Mouse (Mus musculus) embryonic facial prominence, embryonic 15.5 days (tissue): ENCODE results near the gene Shisal2a. TPM values are rescaled to one million over a fixed set of nuclear protein-coding genes. Genes with fewer than 3 reads are reported as not detected.

Experiments used
- ATAC-seq: fragments of 200-750 bp; cut with Nextera tagmentation; 2 replicates; pipeline ENCODE4 v1.8.0; 2017; ENCODE audit warnings: low read depth, moderate TSS enrichment; ENCODE audit not compliant: insufficient number of reproducible peaks, low FRiP score, low TSS enrichment
- H3K27ac ChIP-seq: fragments of 300-500 bp; sonication (generic); replicated peaks from 2 replicates; pipeline ENCODE4 v1.5.1; 2015; ENCODE audit warnings: mild to moderate bottlenecking, inconsistent platforms
- H3K27me3 ChIP-seq: fragments of 300-500 bp; sonication (generic); 2 replicates; pipeline ENCODE4 v1.6.1; 2015; ENCODE audit warnings: inconsistent platforms
- H3K36me3 ChIP-seq: fragments of 300-500 bp; sonication (generic); 2 replicates; pipeline ENCODE4 v1.6.1; 2015; ENCODE audit warnings: mild to moderate bottlenecking, inconsistent platforms
- H3K4me1 ChIP-seq: fragments of 300-500 bp; sonication (generic); 2 replicates; pipeline ENCODE4 v1.6.1; 2015; ENCODE audit warnings: inconsistent platforms
- H3K4me2 ChIP-seq: fragments of 300-500 bp; sonication (generic); replicated peaks from 2 replicates; pipeline ENCODE4 v1.6.1; 2015; ENCODE audit warnings: mild to moderate bottlenecking, inconsistent platforms
- H3K4me3 ChIP-seq: fragments of 300-500 bp; sonication (generic); replicated peaks from 2 replicates; pipeline ENCODE4 v1.5.1; 2015; ENCODE audit warnings: mild to moderate bottlenecking, inconsistent platforms
- H3K9ac ChIP-seq: fragments of 300-500 bp; sonication (generic); 2 replicates; pipeline ENCODE4 v1.6.1; 2015; ENCODE audit warnings: inconsistent platforms
- H3K9me3 ChIP-seq: fragments of 300-500 bp; sonication (generic); replicated peaks from 2 replicates; pipeline ENCODE4 v1.6.1; 2016; ENCODE audit warnings: inconsistent platforms
- WGBS: fragments of 180-500 bp; shearing (Covaris S2); methylation state at CpG from one replicate; pipeline ENCODE4 v1.1.7; 2015; 5-methylcytosine and 5-hydroxymethylcytosine counted together
- polyA plus RNA-seq: library from polyadenylated mRNA; unstranded; fragments of >200 nt; fragmentation: Nextera tagmentation; extraction: Ambion mirVana; gene quantifications from 2 replicates; pipeline ENCODE4 v1.2.1, GENCODE M21; 2015

The Shisal2a gene
- polyA plus RNA-seq: 3.6 and 3.8 TPM in 2 replicates

GRCm38 (mm10) chr4:108383183-108383714 lies at the start of gene Shisal2a:
Shisal2a (minus strand) TSS chr4:108383349.
- H3K27ac ChIP-seq: no peak within 1 kb of the TSS
- ATAC-seq: no peak; the same call in 1 of the 2 replicates

GRCm38 (mm10) chr4:108431561-108431936 lies 48.4 kb upstream of the Shisal2a start:
- peaks cover 10% of the 10 kb centered on the region; the same call in 1 of the 2 replicates for H3K4me1 ChIP-seq
- ATAC-seq: no peak

More at GRCm38 (mm10) chr4:108383183-108383714, at the start of gene Shisal2a:
- Histone ChIP-seq H3K27me3 (peaks cover 13% of the 10 kb centered on the region; the same call in 1 of the 2 replicates), H3K4me2 (peak within 1 kb of the TSS; percentile 83), H3K36me3 (no peaks in the 10 kb centered on the region), H3K4me3 (peak within 1 kb of the TSS; percentile 50), H3K9me3 (no peaks in the 10 kb centered on the region), H3K4me1 (peaks cover 12% of the 10 kb centered on the region; the same call in 1 of the 2 replicates), H3K9ac (peak within 1 kb of the TSS; percentile 33; the same call in 1 of the 2 replicates)
- 2% methylated on average over 55 of the region's 55 CpGs for WGBS

GRCm38 (mm10) chr4:108430656-108431560 lies 47.8 kb upstream of the Shisal2a start:
- Histone ChIP-seq H3K36me3 (no peaks in the 10 kb centered on the region), H3K4me2 (no peak overlapping the region), H3K4me3 (no peak overlapping the region), H3K27ac (no peak overlapping the region), H3K9ac (no peak overlapping the region), H3K27me3 (no peaks in the 10 kb centered on the region), H3K9me3 (no peaks in the 10 kb centered on the region), H3K4me1 (peaks cover 10% of the 10 kb centered on the region; the same call in 1 of the 2 replicates)
- peak; percentile 63 for ATAC-seq
- WGBS: 47% methylated on average over 4 of the region's 4 CpGs

More at GRCm38 (mm10) chr4:108431561-108431936, 48.4 kb upstream of the Shisal2a start:
- Histone ChIP-seq H3K4me3 (no peak overlapping the region), H3K9ac (no peak overlapping the region), H3K27me3 (no peaks in the 10 kb centered on the region), H3K4me2 (no peak overlapping the region), H3K36me3 (no peaks in the 10 kb centered on the region), H3K27ac (no peak overlapping the region; the same call in 1 of the 2 replicates), H3K9me3 (no peaks in the 10 kb centered on the region)
- 22% methylated on average over 2 of the region's 2 CpGs for WGBS

- H3K36me3 ChIP-seq: no peaks in the 10 kb centered on the region
- no peak overlapping the region for H3K4me2 ChIP-seq
- H3K9ac ChIP-seq: no peak overlapping the region
- H3K27me3 ChIP-seq: no peaks in the 10 kb centered on the region
- ATAC-seq: no peak
- 82% methylated on average over 6 of the region's 6 CpGs for WGBS
- H3K4me1 ChIP-seq: peaks cover 10% of the 10 kb centered on the region; the same call in 1 of the 2 replicates
- no peak overlapping the region for H3K4me3 ChIP-seq
- no peak overlapping the region for H3K27ac ChIP-seq
- no peaks in the 10 kb centered on the region for H3K9me3 ChIP-seq
These were observed 45.2 kb upstream of the Shisal2a start for GRCm38 (mm10) chr4:108428341-108428721.

- no peaks in the 10 kb centered on the region for H3K27me3 ChIP-seq
- peaks cover 10% of the 10 kb centered on the region; the same call in 1 of the 2 replicates for H3K4me1 ChIP-seq
- H3K36me3 ChIP-seq: no peaks in the 10 kb centered on the region
- H3K27ac ChIP-seq: no peak overlapping the region
- no peak overlapping the region for H3K4me2 ChIP-seq
- H3K4me3 ChIP-seq: no peak overlapping the region
- no peak for ATAC-seq
- no peaks in the 10 kb centered on the region for H3K9me3 ChIP-seq
- 73% methylated on average over 11 of the region's 11 CpGs for WGBS
- H3K9ac ChIP-seq: no peak overlapping the region
These were observed 44.7 kb upstream of the Shisal2a start for GRCm38 (mm10) chr4:108427719-108428340.

DNA sequence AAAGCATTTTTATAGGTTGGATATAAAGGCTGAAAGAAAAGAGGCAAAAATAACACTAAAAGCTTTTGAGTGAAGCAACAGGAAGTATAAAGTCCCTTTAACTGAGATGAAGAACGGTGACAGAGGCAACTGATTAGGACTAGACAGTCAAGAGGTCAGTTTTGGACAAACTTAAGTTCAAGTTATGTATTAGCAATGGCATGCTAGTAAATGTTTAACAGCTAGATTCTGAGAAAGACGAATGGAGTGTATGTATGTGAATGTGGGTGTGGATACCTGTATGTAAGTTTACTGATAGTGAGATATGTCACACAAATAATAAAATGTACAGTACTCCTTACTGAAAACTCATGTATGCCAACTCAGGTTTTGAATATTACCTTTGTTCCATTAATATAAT lies 41.4 kb upstream of the Shisal2a start:
- no peak overlapping the region for H3K9ac ChIP-seq
- no peak overlapping the region for H3K27ac ChIP-seq
- H3K4me3 ChIP-seq: no peak overlapping the region
- H3K4me2 ChIP-seq: no peak overlapping the region
- no peaks in the 10 kb centered on the region for H3K27me3 ChIP-seq
- H3K4me1 ChIP-seq: no peaks in the 10 kb centered on the region
- no peaks in the 10 kb centered on the region for H3K9me3 ChIP-seq
- 75% methylated on average over 2 of the region's 2 CpGs for WGBS
- no peaks in the 10 kb centered on the region for H3K36me3 ChIP-seq
- no peak for ATAC-seq

GRCm38 (mm10) chr4:108407621-108408020 lies 24.5 kb upstream of the Shisal2a start:
- H3K9me3 ChIP-seq: no peaks in the 10 kb centered on the region
- no peak overlapping the region for H3K4me3 ChIP-seq
- no peak for ATAC-seq
- H3K4me1 ChIP-seq: peaks cover 21% of the 10 kb centered on the region
- 0 out of 2 replicates have a peak overlapping the region, but pooled peaks have one; percentile 12 for H3K4me2 ChIP-seq
- H3K27me3 ChIP-seq: no peaks in the 10 kb centered on the region
- H3K9ac ChIP-seq: no peak overlapping the region
- no peak overlapping the region for H3K27ac ChIP-seq
- H3K36me3 ChIP-seq: no peaks in the 10 kb centered on the region
- 31% methylated on average over 8 of the region's 8 CpGs for WGBS

DNA sequence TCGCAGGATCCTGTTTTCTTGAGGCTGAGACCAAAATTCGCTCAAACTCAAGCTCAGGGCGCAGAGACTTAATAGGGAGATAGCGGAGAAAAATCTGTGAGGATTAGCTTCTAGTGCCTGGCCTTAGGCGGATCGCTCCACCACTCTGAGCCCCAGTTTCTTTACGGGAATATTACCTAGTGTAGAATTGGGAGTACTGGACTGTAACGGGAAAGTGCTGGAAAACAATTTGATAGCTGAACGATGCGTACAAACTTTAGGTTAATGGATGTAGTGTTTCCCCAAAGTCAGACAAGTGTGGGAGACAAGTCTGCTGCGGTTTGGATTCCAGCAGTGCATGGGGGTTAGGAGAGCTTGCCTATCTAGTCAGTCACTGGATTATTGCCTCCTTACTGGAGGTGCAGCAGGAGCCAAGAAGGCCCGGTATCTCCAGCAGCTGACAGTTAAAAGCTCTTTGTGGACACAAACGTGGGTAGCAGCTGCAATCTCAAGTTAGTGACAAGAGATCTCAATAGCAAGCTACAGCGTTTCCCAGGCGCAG lies 23.8 kb upstream of the Shisal2a start, which contains the start of gene Gpx7:
Gene Gpx7 (minus strand): TSS at position 101 of the 541 bp plus-strand sequence.
- ATAC-seq: peak; percentile 31; the same call in 1 of the 2 replicates
- peaks cover 21% of the 10 kb centered on the region for H3K4me1 ChIP-seq
- H3K4me2 ChIP-seq: peak within 1 kb of the TSS; percentile 84
- 7% methylated on average over 15 of the region's 15 CpGs for WGBS
- peak within 1 kb of the TSS; percentile 64 for H3K9ac ChIP-seq
- H3K9me3 ChIP-seq: no peaks in the 10 kb centered on the region
- peak within 1 kb of the TSS; percentile 91 for H3K27ac ChIP-seq
- peak within 1 kb of the TSS; percentile 58 for H3K4me3 ChIP-seq
- no peaks in the 10 kb centered on the region for H3K27me3 ChIP-seq
- H3K36me3 ChIP-seq: no peaks in the 10 kb centered on the region

DNA sequence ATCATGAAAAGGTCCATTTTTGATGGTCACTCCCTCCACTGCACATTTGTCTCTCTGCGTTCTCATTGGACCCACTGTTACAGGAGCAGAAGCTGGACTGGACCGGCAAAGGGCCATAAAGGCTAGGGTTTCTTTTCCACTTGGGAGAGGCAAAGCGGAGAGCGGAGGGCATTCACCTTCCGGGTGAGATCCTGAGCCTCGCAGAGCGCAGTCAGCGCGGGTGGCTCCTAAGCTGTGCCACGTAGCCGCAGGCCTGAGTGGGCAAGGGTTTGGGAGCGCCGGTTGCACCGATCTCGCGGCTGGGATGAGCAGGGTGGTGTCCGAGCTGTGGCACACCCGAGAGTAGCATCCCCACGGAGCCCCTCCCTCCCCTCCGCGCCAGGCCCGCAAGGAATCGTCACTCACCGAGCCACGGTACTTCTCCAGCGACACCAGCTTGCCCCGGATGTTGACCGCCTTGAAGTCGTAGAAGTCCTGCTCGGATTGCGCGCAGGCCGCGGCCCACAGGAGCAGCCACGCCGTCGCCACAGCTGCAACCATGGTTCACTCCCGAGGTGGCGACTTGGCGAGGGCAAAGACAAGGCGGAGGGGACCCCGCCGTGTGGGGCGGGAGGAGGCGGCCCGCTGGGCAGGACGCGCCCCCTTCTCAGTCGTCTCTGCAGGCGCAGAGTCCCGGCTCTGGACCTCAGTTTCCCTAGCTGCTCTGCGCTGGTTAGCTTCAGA lies 23.1 kb upstream of the Shisal2a start:
- Histone ChIP-seq H3K36me3 (peaks cover 4% of the 10 kb centered on the region; the same call in 1 of the 2 replicates), H3K9me3 (no peaks in the 10 kb centered on the region), H3K4me1 (peaks cover 21% of the 10 kb centered on the region), H3K27me3 (no peaks in the 10 kb centered on the region), H3K9ac (peak overlapping the region; percentile 64), H3K4me2 (peak overlapping the region; percentile 84), H3K4me3 (peak overlapping the region; percentile 58), H3K27ac (peak overlapping the region; percentile 91)
- ATAC-seq: peak; percentile 82
- WGBS: 2% methylated on average over 52 of the region's 52 CpGs

DNA sequence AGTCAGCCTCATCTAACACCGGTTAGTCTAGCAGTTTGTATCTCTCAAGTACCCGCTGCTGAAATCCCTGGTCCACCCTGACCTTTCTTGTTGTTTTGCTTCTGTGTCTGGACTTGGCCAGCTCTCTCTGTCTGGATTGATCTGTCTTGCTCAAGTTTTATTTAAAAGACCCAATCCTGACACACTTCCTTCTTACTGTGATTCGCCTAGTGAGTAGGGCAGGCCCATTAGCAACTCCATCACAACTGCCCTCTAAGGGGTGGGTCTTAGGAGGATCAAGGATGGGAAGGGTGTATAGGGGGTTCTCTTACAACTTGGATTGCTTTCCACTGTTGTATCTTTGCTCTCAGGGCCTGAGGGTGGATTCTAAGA lies 22.6 kb upstream of the Shisal2a start:
- WGBS: 65% methylated on average over 3 of the region's 3 CpGs
- peak overlapping the region; percentile 84 for H3K4me2 ChIP-seq
- no peaks in the 10 kb centered on the region for H3K9me3 ChIP-seq
- peaks cover 9% of the 10 kb centered on the region; the same call in 1 of the 2 replicates for H3K36me3 ChIP-seq
- peak overlapping the region; percentile 58 for H3K4me3 ChIP-seq
- H3K4me1 ChIP-seq: peaks cover 21% of the 10 kb centered on the region
- peak overlapping the region; percentile 64 for H3K9ac ChIP-seq
- peak overlapping the region; percentile 91 for H3K27ac ChIP-seq
- peak; percentile 80 for ATAC-seq
- no peaks in the 10 kb centered on the region for H3K27me3 ChIP-seq
